Mouse (Mus musculus): Measurements from ENCODE around the gene Aco2.

- TF ChIP-seq CTCF (IDR thresholded peaks at IDR 0.05; ENCODE audit: control insufficient read depth, insufficient read depth, insufficient read length) = no peak
- TF ChIP-seq MAX (IDR thresholded peaks at IDR 0.05) = no peak
- TF ChIP-seq CEBPB (IDR thresholded peaks at IDR 0.05; ENCODE audit: low read depth) = no peak
- no peak for TF ChIP-seq USF1 (IDR thresholded peaks at IDR 0.05; ENCODE audit: low read depth)
- no peak for TF ChIP-seq MYOD1 (IDR thresholded peaks at IDR 0.05; ENCODE audit: control insufficient read depth, insufficient read length, low read depth)
- no peak for TF ChIP-seq MYOG (IDR thresholded peaks at IDR 0.05; ENCODE audit: control insufficient read depth, extremely low read depth, insufficient read length)
Observed at GRCm38 (mm10) chr15:81935869-81936637, 63.9 kb downstream of the Aco2 start.
